Mouse (Mus musculus) neutrophil, adult 65 days (primary cell): ENCODE measurements around the gene Nsun6. TPM values are rescaled to one million over a fixed set of nuclear protein-coding genes. Genes with fewer than 3 reads are reported as not detected.

Experiments
- total RNA-seq: library from RNA; stranded (reverse); gene quantifications from 2 replicates; pipeline ENCODE4 v1.2.4, GENCODE M21; 2023

Gene Nsun6
- total RNA-seq, result 7.5 and 11.4 TPM in 2 replicates

GRCm38 (mm10) chr2:15054945-15055637 is at the start of gene Nsun6:
Gene Nsun6 (minus strand): TSS chr2:15055069.

GRCm38 (mm10) chr2:15049117-15049873 is 5.6 kb downstream of the Nsun6 start, which contains the start of gene Arl5b:
Gene Arl5b (plus strand): TSS chr2:15049395.

Other genes starting within 250 kb of the Nsun6 start
- gene Arl5b, start 5.7 kb downstream of the Nsun6 start, total RNA-seq, result 81.8 and 124 TPM in 2 replicates